Mouse (Mus musculus): Measurements from ENCODE around the gene Tex33.
A peak's percentile ranks its signal among the peaks of the same experiment; 100 is the strongest.

The Tex33 gene

GRCm38 (mm10) chr15:78395478-78395962 lies at the start of gene Tex33:
Gene Tex33 (minus strand): TSS chr15:78395912.
- DNase-seq (ENCODE audit: low spot score in 2 of 2): no peak

- no peak for DNase-seq (ENCODE audit: low spot score in 2 of 2)
These were observed 48.1 kb upstream of the Tex33 start for GRCm38 (mm10) chr15:78443857-78444256.

- no peak for DNase-seq (ENCODE audit: low spot score in 2 of 2)
These were observed 46.5 kb upstream of the Tex33 start for GRCm38 (mm10) chr15:78442231-78442630.

GRCm38 (mm10) chr15:78438973-78439372 lies 43.3 kb upstream of the Tex33 start:
- no peak for DNase-seq (ENCODE audit: low spot score in 2 of 2)

DNA sequence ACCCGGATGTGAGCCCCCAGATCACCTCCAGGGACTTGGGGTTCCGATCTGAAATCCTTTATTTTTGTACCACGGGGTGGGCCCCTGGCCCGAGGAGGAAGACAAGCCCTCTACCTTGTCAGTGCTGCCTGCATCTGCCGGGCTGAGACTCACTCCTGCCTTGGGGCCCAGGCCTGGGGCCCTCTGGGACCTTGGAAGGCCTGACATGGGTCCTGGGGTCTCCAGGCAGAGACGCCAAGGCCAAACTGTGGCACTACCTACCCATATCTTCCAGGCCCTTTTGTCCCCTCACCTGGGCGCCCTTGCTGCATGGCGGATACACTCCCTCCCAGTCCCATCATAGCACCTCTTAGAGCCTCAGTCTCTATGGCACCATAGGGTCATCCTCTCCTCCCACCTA lies 42.8 kb upstream of the Tex33 start:
- DNase-seq (ENCODE audit: low spot score in 2 of 2): no peak

DNA sequence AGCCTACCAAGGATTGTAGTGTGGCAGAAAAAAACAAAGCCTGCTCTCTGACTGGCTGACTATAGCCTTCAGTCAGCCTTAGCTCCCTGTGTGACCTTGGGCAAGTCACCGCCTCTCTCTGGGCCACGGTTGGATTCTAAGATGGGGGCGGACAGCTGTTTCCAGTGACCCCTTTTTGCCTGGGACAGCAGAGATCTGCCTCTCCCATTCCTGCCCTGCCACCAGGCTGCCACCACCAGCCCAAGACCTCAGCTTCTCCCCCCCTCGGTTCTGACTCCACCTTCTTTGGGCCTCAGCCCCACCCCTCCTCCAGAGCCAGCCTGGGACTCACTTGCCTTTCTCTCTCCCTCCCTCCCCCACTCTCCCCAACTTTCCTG lies 42.3 kb upstream of the Tex33 start:
- no peak for DNase-seq (ENCODE audit: low spot score in 2 of 2)

- DNase-seq (ENCODE audit: low spot score in 2 of 2): peak; percentile 41 to 60
These were observed 41.7 kb upstream of the Tex33 start for GRCm38 (mm10) chr15:78437237-78438017.

- peak; percentile 75 to 87 for DNase-seq (ENCODE audit: low spot score in 2 of 2)
These were observed 40.9 kb upstream of the Tex33 start for GRCm38 (mm10) chr15:78436380-78437192.

- DNase-seq (ENCODE audit: low spot score in 2 of 2): no peak
These were observed 40.0 kb upstream of the Tex33 start for GRCm38 (mm10) chr15:78435681-78436080.

GRCm38 (mm10) chr15:78434896-78435520 lies 39.3 kb upstream of the Tex33 start:
- no peak for DNase-seq (ENCODE audit: low spot score in 2 of 2)

- DNase-seq (ENCODE audit: low spot score in 2 of 2): no peak
These were observed 35.9 kb upstream of the Tex33 start for GRCm38 (mm10) chr15:78431541-78432121.

GRCm38 (mm10) chr15:78430874-78431273 lies 35.2 kb upstream of the Tex33 start:
- no peak for DNase-seq (ENCODE audit: low spot score in 2 of 2)

DNA sequence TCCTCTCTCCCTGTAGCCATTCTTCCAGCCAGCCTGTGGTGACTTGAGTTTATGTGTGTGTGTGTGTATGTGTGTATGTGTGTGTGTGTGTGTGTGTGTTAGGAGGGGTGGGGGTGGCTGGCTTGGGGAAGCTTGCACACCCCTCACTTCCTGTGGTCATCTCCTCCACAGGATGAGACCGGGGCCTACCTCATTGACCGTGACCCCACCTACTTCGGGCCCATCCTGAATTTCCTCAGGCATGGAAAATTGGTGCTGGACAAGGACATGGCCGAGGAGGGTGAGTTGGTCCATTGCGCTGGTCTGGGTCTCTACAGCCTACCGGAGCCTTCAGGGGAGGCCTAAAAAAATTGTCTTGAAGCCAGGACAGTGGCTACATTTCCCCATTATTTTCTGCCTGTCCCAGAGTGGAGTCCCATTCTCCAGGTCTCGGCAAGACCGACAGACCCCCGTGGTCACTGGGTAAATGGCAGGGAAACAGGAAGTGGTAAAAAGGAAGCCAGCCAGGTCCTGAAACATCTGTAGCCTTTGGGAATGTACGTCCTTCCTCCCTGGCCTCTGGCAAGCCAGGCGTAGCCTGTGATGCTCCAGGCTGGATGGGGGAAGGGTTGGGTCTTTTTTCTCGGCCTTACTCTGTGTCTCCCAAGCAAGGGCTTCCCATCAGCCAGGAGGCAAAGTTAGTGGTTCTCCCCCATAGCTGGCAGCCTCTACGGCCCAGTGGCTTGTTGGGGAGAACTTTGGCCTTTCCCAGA lies 34.3 kb upstream of the Tex33 start:
- no peak for DNase-seq (ENCODE audit: low spot score in 2 of 2)

GRCm38 (mm10) chr15:78429139-78429459 lies 33.4 kb upstream of the Tex33 start:
- DNase-seq (ENCODE audit: low spot score in 2 of 2): no peak

GRCm38 (mm10) chr15:78428391-78429138 lies 32.9 kb upstream of the Tex33 start, which contains the start of gene Kctd17:
Gene Kctd17 (plus strand): TSS chr15:78428564.
- peak; percentile 52 to 76 for DNase-seq (ENCODE audit: low spot score in 2 of 2)

- no peak for DNase-seq (ENCODE audit: low spot score in 2 of 2)
These were observed 29.5 kb upstream of the Tex33 start for GRCm38 (mm10) chr15:78425230-78425629.

DNA sequence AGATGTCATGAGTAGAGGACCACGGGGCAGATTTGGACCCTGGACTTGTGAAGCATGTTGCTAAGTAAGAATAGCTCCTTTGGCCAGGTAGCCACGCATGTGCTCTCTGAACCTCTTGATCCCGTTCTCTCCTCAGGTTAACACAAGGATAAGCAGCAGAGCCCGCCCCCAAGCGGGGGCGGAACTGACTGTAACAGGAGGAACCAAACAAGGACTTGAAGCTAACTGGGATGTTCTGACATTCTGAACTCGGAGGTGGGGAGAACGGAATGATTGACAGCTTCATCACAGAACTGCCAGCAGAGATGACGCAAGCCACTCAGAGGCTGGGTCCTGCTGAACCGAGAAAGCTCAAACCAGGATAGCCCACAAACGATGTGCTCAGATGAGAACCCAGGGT lies 28.8 kb upstream of the Tex33 start:
- DNase-seq (ENCODE audit: low spot score in 2 of 2): no peak

GRCm38 (mm10) chr15:78422046-78422956 lies 26.6 kb upstream of the Tex33 start:
- peak; percentile 75 to 85 for DNase-seq (ENCODE audit: low spot score in 2 of 2)

DNA sequence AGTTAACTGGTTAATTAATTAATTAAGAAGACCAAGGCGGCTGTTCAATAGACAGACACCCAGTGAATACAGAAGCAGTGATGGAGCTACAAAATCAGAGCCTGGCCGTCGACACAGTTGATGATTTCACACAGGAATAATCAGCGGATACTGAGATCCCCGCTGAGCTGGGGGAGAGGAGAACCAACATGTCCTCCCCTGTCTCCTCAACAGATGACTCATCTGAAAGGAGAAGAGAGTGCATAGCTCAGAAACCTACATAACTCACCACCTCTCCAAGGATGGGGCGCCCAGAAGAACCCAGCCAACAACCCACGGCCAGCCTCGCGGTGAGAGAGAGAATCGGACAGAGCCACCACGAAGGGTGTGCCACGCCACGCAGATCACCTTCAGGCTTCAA lies 24.7 kb upstream of the Tex33 start:
- no peak for DNase-seq (ENCODE audit: low spot score in 2 of 2)
